Mouse (Mus musculus): ENCODE results near the gene Bcl10.
"Not testable (repeated sequence)": the region's sequence is repeated elsewhere in the genome, so short reads cannot be mapped to it uniquely, and the experiment has no call there.

The Bcl10 gene

GRCm38 (mm10) chr3:145950034-145950814 is 27.6 kb downstream of the Bcl10 start:
- DNase-seq (ENCODE audit: low read depth, low spot score), result no peak

GRCm38 (mm10) chr3:145950815-145951130 is 28.2 kb downstream of the Bcl10 start:
- no peak for DNase-seq (ENCODE audit: low read depth, low spot score)

- DNase-seq (ENCODE audit: low read depth, low spot score), result no peak
Measured at GRCm38 (mm10) chr3:145951287-145952165, 28.9 kb downstream of the Bcl10 start.

GRCm38 (mm10) chr3:145952945-145953344 is 30.3 kb downstream of the Bcl10 start:
- no peak for DNase-seq (ENCODE audit: low read depth, low spot score)

GRCm38 (mm10) chr3:145953411-145953810 is 30.8 kb downstream of the Bcl10 start:
- DNase-seq (ENCODE audit: low read depth, low spot score), result no peak

- DNase-seq (ENCODE audit: low read depth, low spot score), result no peak
Measured at GRCm38 (mm10) chr3:145959824-145960223, 37.2 kb downstream of the Bcl10 start.

GRCm38 (mm10) chr3:145962411-145962810 is 39.8 kb downstream of the Bcl10 start:
- DNase-seq (ENCODE audit: low read depth, low spot score), result no peak

- no peak for DNase-seq (ENCODE audit: low read depth, low spot score)
Measured at GRCm38 (mm10) chr3:145963101-145964017, 40.8 kb downstream of the Bcl10 start.

- no peak for DNase-seq (ENCODE audit: low read depth, low spot score)
Measured at GRCm38 (mm10) chr3:145964018-145964387, 41.4 kb downstream of the Bcl10 start.

- no peak for DNase-seq (ENCODE audit: low read depth, low spot score)
Measured at GRCm38 (mm10) chr3:145964473-145964872, 41.9 kb downstream of the Bcl10 start.

GRCm38 (mm10) chr3:145965583-145965982 is 43.0 kb downstream of the Bcl10 start:
- DNase-seq (ENCODE audit: low read depth, low spot score), result not testable (repeated sequence)

- DNase-seq (ENCODE audit: low read depth, low spot score), result no peak
Measured at GRCm38 (mm10) chr3:145966806-145967205, 44.2 kb downstream of the Bcl10 start.

- no peak for DNase-seq (ENCODE audit: low read depth, low spot score)
Measured at GRCm38 (mm10) chr3:145969031-145969501, 46.5 kb downstream of the Bcl10 start.

GRCm38 (mm10) chr3:145971501-145971900 is 48.9 kb downstream of the Bcl10 start:
- DNase-seq (ENCODE audit: low read depth, low spot score), result no peak

- no peak for DNase-seq (ENCODE audit: low read depth, low spot score)
Measured at GRCm38 (mm10) chr3:145974986-145975385, 52.4 kb downstream of the Bcl10 start.

Data from c-Kit-negative CD71-positive TER-119-positive erythroid progenitor cells, embryonic 14.5 days (primary cell).